Mouse (Mus musculus) Muller cell, postnatal 12 days (primary cell): ENCODE results near the gene Cttn.
A peak's percentile ranks its signal among the peaks of the same experiment; 100 is the strongest.

Experiments
- DNase-seq: peaks from one replicate; pipeline ENCODE4 v3.0.0-alpha.2; 2015; ENCODE audit errors: inconsistent ontology term

The Cttn gene

DNA sequence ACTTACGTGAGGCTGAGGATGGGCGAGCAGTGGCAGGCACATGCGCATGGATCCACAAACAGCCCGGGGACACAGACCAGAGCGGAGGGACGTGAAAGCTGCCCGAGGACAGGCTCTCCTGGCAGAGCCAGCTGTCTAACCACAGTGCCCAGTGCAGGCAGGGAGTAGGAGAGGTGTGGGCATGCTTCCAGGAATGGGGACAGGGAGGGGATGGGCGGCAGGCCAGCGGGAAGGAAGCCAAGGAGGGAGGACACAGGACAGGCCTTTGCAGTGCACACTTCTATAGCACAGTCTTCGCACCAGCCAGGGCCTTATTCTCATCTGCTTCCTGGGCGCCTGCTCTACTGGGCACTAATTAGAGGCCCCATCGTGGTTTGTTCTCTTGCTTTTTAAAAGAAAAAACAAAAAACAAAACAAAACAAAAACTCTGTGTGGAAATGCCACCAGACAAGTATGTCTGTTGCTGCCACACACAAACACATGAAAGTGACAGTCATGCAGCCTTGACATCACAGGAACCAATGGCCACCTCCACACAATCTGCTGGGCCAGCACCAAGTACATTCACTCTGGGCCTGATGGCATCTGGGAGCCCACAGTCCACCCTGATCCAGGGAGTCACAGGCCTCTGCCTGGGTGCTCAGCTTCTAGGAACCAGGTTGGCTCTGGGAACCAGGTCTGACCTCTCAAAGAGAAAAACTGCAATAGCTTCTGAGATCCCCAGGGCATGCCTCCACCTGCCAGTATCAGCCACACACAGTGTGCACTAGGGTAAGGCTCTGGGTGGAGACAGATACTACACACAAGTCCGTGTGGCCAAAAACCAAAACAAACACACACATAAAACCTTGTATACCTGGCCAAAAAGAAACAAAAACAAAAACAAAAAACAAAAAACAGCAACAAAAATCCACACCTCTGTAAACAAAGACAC, 20.9 kb downstream of the Cttn start:
- peak; percentile 98 for DNase-seq

DNA sequence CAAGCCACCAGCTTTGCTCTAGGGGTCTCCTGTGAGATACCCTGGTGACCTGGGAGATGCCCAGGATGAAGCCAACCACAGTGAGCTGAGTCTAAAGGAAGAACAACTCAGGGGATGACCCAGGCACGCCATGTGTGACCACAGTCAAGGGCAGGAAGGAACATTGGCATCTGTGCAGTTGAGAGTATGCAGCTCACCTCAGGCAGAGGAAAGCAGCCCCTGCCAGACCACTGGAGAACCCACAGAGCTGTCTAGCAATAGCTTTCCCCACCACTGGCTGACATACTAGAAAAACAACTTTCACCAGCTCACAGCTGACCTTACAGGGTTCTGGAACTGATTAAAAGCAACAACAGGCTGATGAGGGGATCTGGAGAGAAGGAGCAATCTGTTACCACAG, 22.6 kb downstream of the Cttn start:
- no peak for DNase-seq

DNA sequence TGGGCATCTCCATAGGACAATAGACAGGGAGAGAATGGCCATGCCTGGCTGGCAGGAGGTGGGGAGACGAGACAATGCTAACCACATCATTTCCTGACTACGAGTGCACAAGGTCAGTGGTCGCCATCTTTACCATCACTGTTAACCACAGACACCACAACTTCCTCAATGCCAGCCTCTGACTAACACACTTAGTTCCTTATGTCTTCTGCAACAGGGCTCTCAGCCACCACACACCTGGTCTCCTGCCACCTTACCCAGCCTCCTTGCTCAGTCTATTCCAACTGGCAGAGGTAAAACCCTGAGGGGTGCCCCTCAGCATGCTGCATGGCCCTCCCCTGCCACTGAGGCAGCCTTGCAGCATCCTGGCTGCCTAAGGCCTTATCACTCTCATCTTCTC, 23.7 kb downstream of the Cttn start:
- peak; percentile 21 for DNase-seq

DNA sequence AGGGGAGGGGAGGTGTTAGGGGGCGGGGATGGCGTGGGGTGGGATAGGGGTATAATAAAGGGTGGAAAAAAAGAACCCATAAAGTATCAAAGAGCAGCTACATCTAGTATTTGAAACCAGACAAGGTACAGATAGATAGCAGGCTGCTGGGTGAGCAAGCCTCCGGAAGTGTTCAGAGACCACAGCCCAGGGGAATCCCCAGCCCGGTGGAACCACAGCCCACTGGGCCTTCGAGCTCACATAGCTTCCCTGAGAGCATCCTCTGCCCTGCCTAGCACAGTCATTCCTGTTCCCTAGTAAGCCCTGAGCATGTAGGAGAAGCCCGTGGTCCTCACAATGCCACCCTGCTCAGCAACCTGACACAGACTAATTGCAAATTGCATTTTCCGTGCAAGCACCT, 26.0 kb downstream of the Cttn start:
- no peak for DNase-seq

DNA sequence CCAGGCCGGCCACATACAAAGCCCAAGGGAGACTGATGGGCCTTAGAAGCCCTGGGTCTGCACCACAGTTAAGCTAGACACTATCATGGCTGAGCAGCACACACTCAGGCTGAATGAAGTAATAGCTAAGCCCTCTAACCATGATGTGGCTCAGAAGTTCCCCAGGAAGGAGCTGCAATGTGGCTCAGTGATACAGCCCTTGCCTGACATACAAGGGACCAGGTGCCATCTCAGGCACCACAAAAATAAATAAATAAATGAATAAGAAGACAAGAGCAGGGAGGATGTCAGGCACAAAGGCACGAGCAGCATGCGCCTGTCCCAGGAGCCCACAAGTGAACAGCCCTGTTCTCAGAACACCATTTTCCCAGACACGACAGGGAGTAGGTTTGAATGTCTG, 28.8 kb downstream of the Cttn start:
- no peak for DNase-seq

DNA sequence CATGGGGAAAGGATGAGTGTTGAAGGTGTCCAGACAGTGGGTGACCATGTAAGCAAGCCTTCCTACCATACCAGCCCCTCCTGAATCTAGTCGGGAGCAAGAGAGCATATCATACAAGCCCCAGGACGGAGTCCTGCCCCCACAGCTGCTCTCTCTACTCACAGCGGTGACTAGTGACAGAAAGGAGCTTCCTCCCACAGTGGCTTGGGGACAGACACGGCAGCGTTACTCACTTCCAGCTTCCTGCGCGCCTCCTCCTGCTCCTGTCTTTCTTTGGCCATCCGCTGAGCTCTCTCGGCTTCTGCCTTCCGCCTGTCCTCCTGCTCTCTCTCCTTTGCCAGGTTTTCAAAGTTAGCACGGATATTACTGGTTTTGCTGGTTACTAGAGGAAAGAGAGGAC, 29.3 kb downstream of the Cttn start:
- no peak for DNase-seq

DNA sequence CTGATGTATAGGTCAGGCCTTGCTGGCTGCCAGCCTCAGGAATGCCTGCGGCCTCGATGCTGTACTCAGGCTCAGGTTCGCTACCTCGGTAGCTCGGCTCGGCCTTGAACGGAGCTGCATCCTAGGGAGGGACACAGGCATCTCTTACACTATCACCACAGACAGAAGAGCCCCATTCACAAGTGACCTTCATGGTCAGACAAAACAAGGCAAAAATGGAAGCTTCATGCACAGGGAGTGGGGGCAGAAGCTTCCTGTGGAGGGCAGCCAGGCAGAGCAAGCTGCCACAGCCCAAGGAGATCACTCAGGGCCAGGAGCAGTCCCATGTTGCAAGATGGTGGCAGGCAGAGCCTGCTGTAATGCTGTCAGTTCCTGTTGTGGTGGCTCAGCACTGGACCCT, 32.0 kb downstream of the Cttn start:
- no peak for DNase-seq

DNA sequence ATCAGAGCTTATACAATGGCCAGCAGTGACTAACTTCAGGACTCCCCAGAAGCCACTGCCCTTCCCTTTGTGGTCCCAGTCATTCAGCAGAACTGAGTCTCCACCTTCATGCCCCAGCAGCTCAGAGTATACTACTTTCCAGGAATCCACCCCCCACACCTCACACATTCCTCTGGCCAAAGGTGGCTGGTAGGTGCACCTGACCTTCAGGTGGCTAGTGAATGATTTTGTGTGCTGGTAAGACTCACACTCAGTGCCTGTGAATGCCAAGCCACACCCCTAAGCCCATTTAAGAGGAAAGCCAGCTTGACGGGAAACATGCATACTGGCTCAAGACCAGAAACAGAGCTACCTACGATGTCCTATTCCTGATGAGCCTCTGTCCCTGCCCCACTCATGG, 37.9 kb downstream of the Cttn start:
- no peak for DNase-seq

DNA sequence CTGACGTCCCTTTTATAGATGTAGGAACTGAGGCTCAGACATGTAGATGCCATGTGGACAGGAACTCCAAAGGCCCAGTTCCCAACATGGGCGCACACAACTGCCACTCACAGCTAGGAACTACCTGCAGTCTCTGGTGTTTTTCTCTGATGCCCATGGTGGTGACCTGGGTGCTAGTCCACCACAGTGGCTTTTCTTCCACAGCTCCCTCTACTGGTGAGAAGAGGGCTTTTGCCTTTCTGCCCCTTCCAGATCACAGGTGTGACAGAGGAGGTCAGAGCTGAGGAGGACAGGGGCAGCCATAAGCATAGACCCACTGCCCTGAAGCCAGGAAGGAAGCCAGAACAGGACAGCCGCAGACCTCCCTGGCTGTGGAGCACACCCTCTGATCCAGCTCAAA, 43.3 kb downstream of the Cttn start:
- no peak for DNase-seq

DNA sequence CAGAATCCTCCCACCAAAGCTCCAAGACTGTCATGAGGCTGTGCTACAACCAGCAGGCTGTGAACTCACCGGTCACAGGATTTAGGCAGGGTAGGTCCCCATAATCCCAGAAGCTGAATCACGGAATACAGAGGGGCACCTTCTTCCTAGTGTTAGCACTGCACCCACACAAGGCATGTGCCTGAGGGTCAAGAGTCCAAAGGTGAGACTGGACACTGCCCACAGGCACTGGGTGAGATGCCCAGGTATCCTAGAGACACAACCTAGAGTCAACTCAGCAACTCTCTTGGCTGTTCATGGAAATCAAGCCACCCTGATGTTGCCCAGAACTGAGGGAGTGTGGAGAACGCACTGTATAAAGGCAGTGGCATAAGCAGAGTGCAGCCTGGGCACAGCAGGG, 44.2 kb downstream of the Cttn start:
- no peak for DNase-seq

DNA sequence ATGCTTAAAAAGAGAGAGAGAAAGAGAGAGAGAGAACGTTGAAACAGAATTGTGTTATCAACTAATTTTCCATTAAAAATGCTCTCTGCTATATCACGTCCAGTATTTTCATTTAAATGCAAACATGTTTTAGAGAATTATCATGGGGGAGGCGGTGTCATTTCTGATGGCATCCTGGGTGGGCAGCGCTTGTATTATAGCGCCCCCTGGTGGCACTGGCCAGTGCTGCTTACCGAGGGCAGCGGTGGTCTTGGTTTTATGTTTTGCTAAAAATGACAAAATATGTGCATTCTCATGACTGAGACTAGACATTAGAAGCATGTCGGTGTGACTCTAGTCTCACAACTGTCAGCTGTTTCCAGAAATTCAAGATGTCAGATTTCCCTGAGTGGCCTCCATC, 44.9 kb downstream of the Cttn start:
- no peak for DNase-seq

DNA sequence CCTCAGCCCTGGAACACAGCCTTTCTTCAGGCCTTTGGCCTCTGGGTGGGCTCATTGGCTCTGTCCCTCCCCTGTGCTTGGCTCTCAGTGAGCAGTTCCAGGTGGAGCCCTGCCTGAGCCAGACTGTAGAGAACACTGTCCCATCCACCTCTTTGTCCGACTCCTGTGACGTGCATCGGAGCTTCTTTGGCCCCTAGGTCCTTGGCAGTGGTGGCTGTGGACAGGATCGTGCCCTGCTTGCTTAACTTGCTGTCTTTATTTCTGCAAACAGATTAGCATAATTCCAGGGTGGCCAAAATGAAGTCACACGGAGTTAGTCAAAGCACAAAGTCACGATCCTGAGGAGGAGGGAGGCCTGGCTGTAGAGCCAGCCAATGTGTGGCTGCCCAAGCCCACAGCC, 49.3 kb downstream of the Cttn start:
- no peak for DNase-seq

DNA sequence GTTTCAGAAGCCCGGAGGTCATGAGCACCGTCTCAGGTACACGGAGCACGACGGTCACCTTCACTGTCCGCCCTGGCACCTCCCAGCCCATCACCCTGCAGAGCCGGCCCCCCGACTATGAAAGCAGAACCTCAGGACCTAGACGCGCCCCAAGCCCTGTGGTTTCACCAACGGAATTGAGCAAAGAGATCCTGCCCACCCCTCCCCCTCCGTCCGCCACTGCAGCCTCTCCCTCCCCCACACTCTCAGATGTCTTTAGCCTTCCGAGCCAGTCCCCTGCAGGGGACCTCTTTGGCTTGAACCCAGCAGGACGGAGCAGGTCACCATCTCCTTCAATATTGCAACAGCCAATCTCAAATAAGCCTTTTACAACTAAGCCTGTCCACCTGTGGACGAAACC, 50.3 kb downstream of the Cttn start:
- DNase-seq, result no peak

DNA sequence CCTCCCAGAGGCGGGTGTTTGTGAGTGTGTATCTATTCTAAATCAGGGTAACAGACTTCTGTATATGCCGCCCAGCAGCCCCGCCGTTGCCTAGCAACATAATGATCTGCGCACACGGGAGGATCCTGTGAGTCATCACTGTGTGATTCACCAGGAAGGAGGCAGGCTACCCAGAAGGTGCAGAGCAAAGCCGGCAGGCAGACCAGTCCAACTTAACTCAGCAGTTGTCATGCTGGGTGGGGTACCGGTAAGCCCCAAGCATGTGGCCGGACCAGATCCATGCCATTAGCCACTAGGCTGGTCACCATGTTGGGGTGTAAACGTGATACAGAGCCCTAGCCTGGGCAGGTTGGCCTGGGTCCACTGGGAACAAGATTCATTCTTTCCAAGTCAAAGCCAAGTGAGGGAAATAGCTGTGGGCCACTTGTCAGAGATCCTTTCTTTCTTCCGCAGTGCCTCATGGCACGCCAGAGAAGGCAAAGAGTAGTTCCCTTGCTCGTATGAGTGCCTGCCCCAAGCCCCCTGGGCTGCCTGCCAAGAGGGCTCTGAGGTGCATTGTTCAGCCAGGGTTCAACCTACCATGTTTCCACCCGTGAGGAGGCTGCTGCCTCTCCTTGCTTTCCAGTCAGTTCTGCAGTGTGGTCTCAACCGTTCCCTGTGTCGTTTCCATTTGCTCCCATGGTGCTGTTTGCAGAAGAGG, 53.0 kb downstream of the Cttn start:
- peak; percentile 89 for DNase-seq

DNA sequence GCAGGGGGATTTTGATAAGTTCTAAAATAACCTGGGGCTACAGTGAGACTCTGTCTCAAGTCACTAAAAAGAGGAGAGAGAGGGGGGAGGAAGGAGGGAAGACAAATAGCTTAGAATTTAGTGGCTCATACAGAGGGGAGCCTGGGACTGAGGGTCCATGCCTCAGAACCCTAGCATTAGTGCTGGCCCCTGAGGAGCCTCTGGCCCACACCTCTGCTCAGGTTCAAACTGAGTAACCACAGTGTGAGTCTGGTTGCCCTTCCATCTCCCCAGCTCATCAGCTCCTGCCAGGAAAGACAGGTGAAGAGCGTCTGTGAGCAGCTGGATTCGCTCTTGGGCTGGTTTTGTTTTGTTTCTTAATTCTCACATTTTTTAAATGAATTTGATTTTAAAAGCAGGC, 53.6 kb downstream of the Cttn start:
- no peak for DNase-seq

DNA sequence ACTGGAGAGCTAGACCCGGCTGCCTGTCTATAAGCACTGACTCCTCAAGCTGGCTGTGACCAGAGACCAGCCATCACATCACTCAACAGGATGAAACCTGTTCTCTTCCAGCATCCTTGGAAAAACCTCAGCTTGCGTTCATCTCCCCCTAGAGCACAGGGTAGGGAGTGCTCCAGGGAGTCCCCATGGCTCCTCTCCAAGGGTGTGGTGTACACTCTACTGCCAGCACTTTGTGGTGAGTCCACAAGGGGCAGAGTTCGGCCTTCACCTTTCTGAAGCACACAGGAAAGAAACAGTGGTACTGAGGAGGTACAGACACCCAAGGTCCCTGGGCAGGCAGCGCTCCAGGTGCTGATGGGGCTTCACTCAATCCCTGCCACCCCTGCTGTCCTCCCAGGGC, 55.0 kb downstream of the Cttn start:
- DNase-seq, result no peak

DNA sequence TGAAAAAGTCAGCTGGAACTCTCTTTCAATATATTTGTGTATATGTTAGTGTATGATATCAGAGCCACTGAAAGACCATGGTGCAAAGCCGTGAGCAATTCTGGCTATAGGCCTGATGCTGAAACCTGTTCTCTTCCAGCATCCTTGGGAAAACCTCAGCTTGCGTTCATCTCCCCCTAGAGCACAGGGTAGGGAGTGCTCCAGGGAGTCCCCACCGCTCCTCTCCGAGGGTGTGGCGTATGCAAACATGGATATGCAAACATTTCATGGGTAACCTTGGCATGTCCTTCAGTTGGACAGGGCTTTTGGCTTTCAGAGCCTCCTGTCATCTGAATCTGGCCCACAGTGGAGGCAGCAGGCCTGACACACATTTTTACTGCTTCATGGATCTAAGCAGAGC, 56.2 kb downstream of the Cttn start:
- DNase-seq, result no peak

DNA sequence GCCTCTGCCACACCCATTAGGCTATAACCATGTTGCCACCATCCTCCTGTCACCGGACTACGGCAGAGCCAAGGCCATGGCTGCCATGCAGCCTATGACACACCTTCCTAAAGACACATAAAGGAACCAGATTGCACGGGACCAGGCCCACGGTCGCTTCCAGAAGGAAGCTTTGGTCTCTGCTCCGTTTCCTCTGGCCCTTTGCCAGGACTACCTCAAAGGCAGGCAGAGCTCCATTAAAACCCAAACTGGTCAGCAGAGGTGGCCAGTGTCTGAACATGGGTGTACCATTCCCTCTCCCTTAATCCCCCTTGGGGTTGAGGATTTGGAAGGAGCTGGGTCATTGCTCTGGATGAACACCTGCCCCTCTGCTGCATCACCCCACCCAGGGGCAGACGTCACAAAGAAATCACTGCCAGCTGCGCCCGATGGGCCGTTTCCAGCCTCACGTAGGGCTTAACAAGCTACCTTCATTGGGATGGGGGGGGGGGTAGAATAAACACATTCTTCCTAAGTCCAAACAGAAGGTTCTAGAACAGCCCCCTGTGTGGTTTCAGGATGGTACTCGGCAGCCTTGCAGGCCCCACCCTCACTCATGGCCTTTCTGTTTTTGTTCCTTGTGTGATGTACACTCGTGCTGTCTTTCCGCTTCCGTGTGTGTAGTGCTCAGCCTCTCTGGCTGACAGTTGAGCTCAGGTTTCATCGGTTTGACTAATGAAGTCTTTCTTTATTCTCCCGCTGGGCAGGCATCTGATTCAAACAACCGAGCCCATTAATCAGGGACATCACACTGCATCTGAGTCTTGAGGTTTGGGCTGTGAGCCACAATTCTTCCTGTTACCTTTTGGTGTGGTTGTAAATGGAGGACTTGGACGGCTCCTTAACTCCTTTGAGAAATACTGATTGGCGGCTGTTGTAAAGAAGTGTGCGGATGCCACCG, 58.6 kb downstream of the Cttn start:
- DNase-seq, result peak; percentile 76

DNA sequence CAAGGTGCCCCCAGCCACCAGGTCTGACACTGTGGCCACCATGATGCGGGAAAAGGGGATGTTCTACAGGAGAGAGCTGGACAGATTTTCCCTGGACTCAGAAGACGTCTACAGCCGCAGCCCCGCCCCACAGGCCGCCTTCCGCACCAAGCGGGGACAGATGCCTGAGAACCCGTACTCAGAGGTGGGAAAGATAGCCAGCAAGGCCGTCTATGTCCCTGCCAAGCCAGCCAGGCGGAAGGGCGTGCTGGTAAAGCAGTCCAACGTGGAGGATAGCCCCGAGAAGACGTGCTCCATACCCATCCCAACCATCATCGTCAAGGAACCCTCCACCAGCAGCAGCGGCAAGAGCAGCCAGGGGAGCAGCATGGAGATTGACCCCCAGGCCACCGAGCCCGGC, 61.1 kb downstream of the Cttn start:
- no peak for DNase-seq

DNA sequence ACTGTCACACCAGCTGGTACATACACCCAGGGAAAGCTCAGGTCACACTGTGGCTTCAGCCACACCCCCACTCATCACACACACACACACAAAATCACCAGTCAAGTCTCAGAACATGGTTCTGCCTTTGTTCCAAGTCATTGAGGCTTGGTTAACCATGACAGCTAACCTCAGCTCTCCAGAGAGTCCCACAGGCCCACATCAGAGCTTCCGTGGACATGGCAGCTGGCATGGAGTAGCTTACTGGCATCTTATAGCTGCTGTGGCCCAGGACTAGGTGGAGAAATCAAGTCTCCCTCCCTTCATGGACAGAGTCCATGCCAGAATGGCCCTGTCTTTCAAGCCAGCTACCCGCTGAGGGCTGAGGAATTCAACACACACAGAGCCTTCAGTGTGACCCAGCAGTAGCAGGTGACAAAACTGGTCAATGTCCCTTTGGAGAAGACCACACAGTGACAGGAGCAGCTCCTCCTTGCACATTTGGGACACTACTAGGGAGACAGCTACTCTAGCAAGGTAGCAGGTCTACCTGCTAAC, 62.3 kb downstream of the Cttn start:
- peak; percentile 40 for DNase-seq

DNA sequence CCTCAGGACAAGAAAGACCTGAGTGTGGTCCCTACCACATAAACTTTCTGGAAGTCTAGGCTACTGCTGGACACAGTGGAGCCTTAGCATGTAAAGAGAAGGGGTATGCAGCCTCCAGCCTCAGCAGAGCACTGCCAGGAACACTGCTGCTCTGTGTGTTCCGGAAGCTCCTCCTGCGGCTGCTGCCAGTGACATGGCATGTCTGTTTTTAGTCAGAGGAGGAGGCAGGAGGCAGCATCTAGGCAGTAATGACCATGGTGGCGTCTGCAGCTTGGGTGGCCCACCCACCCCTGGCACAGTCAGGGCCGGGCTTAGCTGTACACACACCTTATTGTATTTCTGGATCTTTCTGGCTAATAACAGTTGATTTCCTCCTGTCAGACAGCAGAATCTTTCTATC, 63.1 kb downstream of the Cttn start:
- no peak for DNase-seq

DNA sequence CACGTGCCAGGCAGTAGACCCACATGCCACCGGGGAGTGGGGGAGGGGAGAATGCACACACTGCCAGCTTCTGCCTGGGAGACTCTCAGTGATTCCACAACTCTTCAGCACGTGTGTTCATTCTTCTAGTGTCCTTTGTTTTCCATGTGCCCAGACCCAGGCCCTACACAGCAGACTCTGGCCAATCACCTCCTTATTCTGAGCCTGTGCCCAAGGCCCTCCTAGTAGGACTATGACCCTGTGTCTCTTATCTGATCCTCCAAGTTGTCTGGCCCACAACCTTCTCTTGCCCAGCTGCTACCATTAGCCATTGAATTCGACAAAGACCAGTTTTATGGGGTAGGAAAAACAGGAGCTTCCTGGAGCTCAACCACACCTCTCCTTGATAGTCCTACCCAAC, 68.3 kb downstream of the Cttn start:
- DNase-seq, result no peak
